Mouse (Mus musculus) heart, embryonic 14.5 days (tissue): ENCODE measurements at regions not wholly inside any gene's neighbourhood (a gene's known extent, or its start where the extent isn't known, plus 50 kb on each side); places are given as distances from the start of the nearest gene placed in this dataset.

Experiments
- ATAC-seq: fragments of 200-750 bp; cut with Nextera tagmentation; 2 replicates; pipeline ENCODE4 v1.8.0; 2017; ENCODE audit warnings: low read depth, moderate TSS enrichment; ENCODE audit not compliant: insufficient number of reproducible peaks, insufficient read depth, low FRiP score
- H3K27ac ChIP-seq, 2 experiments: fragments of 200-500 bp in 1 of 2; fragments of 300-500 bp in 1 of 2; sonication (generic) in 1 of 2; replicated peaks in 1 of 2; 2 replicates each; pipeline ENCODE4 v1.5.1; 2012 to 2014; ENCODE audit warnings: low read depth in 2 of 2, low read length in 2 of 2, control low read depth in 1 of 2, mild to moderate bottlenecking in 1 of 2, mixed read lengths in 1 of 2; ENCODE audit not compliant: control insufficient read depth in 1 of 2, insufficient read depth in 1 of 2
- H3K27me3 ChIP-seq: fragments of 300-500 bp; sonication (generic); 2 replicates; pipeline ENCODE4 v1.6.1; 2014; ENCODE audit warnings: mild to moderate bottlenecking, low read length, control low read depth; ENCODE audit not compliant: control insufficient read depth, insufficient read depth
- H3K36me3 ChIP-seq: fragments of 300-500 bp; sonication (generic); 2 replicates; pipeline ENCODE4 v1.6.1; 2014; ENCODE audit warnings: mild to moderate bottlenecking, control low read depth, low read length, mixed read lengths; ENCODE audit not compliant: control insufficient read depth, insufficient read depth
- H3K4me1 ChIP-seq, 2 experiments: fragments of 200-500 bp in 1 of 2; fragments of 300-500 bp in 1 of 2; sonication (generic) in 1 of 2; 2 replicates each; pipeline ENCODE4 v1.6.1; 2012 to 2014; ENCODE audit warnings: low read length in 2 of 2, control low read depth in 1 of 2, mixed read lengths in 1 of 2; ENCODE audit not compliant: control insufficient read depth in 2 of 2, insufficient read depth in 2 of 2
- H3K4me2 ChIP-seq: fragments of 300-500 bp; sonication (generic); 2 replicates; pipeline ENCODE4 v1.6.1; 2014; ENCODE audit warnings: mild to moderate bottlenecking, low read length
- H3K4me3 ChIP-seq, 2 experiments: fragments of 200-500 bp in 1 of 2; fragments of 300-500 bp in 1 of 2; sonication (generic) in 1 of 2; 2 replicates each; pipeline ENCODE4 v1.5.1; 2012 to 2014; ENCODE audit warnings: low read length in 2 of 2, mild to moderate bottlenecking in 2 of 2, control low read depth in 1 of 2, low read depth in 1 of 2, moderate library complexity in 1 of 2; ENCODE audit not compliant: control insufficient read depth in 1 of 2, insufficient read depth in 1 of 2
- H3K9ac ChIP-seq: fragments of 300-500 bp; sonication (generic); 2 replicates; pipeline ENCODE4 v1.6.1; 2014; ENCODE audit warnings: mild to moderate bottlenecking, low read length
- H3K9me3 ChIP-seq: fragments of 300-500 bp; sonication (generic); 2 replicates; pipeline ENCODE4 v1.6.1; 2016; ENCODE audit warnings: low read length, control low read depth; ENCODE audit not compliant: control insufficient read depth
- WGBS: fragments of 180-500 bp; shearing (Covaris S2); extraction: QIAGEN DNeasy Blood & Tissue Kit; methylation state at CpG from one replicate; pipeline ENCODE4 v1.1.7; 2014; 5-methylcytosine and 5-hydroxymethylcytosine counted together

- Histone ChIP-seq H3K9ac (no peak overlapping the region), H3K36me3 (no peaks in the 10 kb centered on the region), H3K4me2 (no peak overlapping the region), H3K4me1 (no peaks in the 10 kb centered on the region), H3K9me3 (no peaks in the 10 kb centered on the region), H3K27ac (no peak overlapping the region), H3K4me3 (no peak overlapping the region), H3K27me3 (no peaks in the 10 kb centered on the region)
- no peak for ATAC-seq
- 67% methylated on average over 5 of the region's 5 CpGs for WGBS
Measured at GRCm38 (mm10) chr6:55560606-55561005, 108.8 kb downstream of the Adcyap1r1 start.

GRCm38 (mm10) chr6:55559797-55560196 lies 108.0 kb downstream of the Adcyap1r1 start:
- 78% methylated on average over 11 of the region's 11 CpGs for WGBS

More at GRCm38 (mm10) chr6:55559797-55560196, 108.0 kb downstream of the Adcyap1r1 start:
- no peak overlapping the region for H3K9ac ChIP-seq
- H3K9me3 ChIP-seq = no peaks in the 10 kb centered on the region
- no peaks in the 10 kb centered on the region for H3K27me3 ChIP-seq
- H3K4me1 ChIP-seq = no peaks in the 10 kb centered on the region
- no peak overlapping the region for H3K4me2 ChIP-seq
- no peak overlapping the region for H3K4me3 ChIP-seq
- H3K36me3 ChIP-seq = no peaks in the 10 kb centered on the region
- ATAC-seq = no peak
- no peak overlapping the region for H3K27ac ChIP-seq
